Mouse (Mus musculus): ENCODE data around the gene Gna15.

DNA sequence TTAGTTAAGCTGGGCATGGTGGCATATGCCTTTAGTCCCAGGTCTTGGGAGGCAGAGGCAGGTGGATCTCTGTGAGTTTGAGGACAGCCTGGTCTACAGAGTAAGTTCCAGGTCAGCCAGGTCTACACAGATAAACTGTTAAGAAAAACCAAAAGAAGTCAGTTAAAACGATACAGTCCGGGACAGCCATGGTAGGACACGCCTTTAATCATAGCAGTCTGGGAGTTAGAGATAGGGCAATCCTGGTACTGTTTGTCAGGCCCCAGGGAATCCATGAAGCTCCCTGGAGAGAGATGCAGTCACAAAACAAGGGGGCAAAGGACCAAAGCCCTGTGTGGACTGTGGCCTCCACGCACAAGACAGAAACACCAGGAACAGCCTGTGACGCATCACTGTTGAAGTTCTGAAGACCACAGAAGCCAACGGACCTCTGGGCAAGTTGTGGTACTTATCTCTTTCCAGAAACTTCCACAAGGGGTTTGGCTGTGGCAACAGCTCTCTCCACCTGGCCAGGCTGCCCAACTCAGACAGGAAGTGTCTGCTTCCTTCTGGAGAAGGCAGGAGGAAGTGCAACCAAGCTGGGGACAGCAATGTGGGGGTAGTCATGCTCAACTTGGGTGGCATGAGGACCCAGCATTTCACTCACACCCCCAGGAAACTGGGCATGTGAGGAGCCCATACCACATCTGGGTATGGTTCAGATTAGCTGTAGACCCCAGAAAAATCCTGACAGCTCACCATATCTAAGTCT lies 4.6 kb downstream of the Gna15 start:
- TF ChIP-seq CTCF (IDR thresholded peaks at IDR 0.05; ENCODE audit: extremely low read depth, insufficient read depth, low read length) = no peak
- no peak for TF ChIP-seq POLR2A (IDR thresholded peaks at IDR 0.05; ENCODE audit: extremely low read depth, insufficient read depth, low read length)

All from cortical plate, adult 2 months (tissue).